Mouse (Mus musculus) hindbrain, embryonic 11.5 days (tissue): Measurements from ENCODE around the gene Rnf168. TPM values are rescaled to one million over a fixed set of nuclear protein-coding genes. Genes with fewer than 3 reads are reported as not detected.

Experiments used
- ATAC-seq: fragments of 200-750 bp; cut with Nextera tagmentation; 2 replicates; pipeline ENCODE4 v1.8.0; 2017; ENCODE audit warnings: mild to moderate bottlenecking, moderate TSS enrichment, moderate library complexity; ENCODE audit not compliant: low FRiP score
- DNase-seq: peaks from one replicate; pipeline ENCODE4 v3.0.0-alpha.2; 2015; ENCODE audit warnings: low spot score
- H3K27ac ChIP-seq: fragments of 300-500 bp; sonication (generic); 2 replicates; pipeline ENCODE4 v1.5.1; 2014; ENCODE audit warnings: mild to moderate bottlenecking, low read depth, low read length
- H3K27me3 ChIP-seq: fragments of 300-500 bp; sonication (generic); 2 replicates; pipeline ENCODE4 v1.6.1; 2014; ENCODE audit warnings: mild to moderate bottlenecking, low read length, moderate library complexity, mixed read lengths; ENCODE audit not compliant: control insufficient read depth, insufficient read depth
- H3K36me3 ChIP-seq: fragments of 300-500 bp; sonication (generic); 2 replicates; pipeline ENCODE4 v1.6.1; 2014; ENCODE audit warnings: mild to moderate bottlenecking, low read length, moderate library complexity, mixed read lengths; ENCODE audit not compliant: control insufficient read depth, insufficient read depth
- H3K4me1 ChIP-seq: fragments of 300-500 bp; sonication (generic); replicated peaks from 2 replicates; pipeline ENCODE4 v1.6.1; 2014; ENCODE audit warnings: low read length, mixed read lengths; ENCODE audit not compliant: control insufficient read depth, insufficient read depth
- H3K4me2 ChIP-seq: fragments of 300-500 bp; sonication (generic); replicated peaks from 2 replicates; pipeline ENCODE4 v1.6.1; 2014; ENCODE audit warnings: mild to moderate bottlenecking, low read depth, low read length
- H3K4me3 ChIP-seq: fragments of 300-500 bp; sonication (generic); 2 replicates; pipeline ENCODE4 v1.5.1; 2014; ENCODE audit warnings: low read depth, low read length
- H3K9ac ChIP-seq: fragments of 300-500 bp; sonication (generic); 2 replicates; pipeline ENCODE4 v1.6.1; 2014; ENCODE audit warnings: low read depth, low read length
- H3K9me3 ChIP-seq: fragments of 300-500 bp; sonication (generic); 2 replicates; pipeline ENCODE4 v1.6.1; 2016; ENCODE audit warnings: low read length; ENCODE audit not compliant: control insufficient read depth
- WGBS: fragments of 180-500 bp; shearing (Covaris S2); extraction: QIAGEN DNeasy Blood & Tissue Kit; methylation state at CpG from one replicate; pipeline ENCODE4 v1.1.7; 2014; 5-methylcytosine and 5-hydroxymethylcytosine counted together
- polyA plus RNA-seq: library from polyadenylated mRNA; unstranded; fragments of >200 nt; fragmentation: Nextera tagmentation; extraction: Ambion mirVana; gene quantifications from 2 replicates; pipeline ENCODE4 v1.2.1, GENCODE M21; 2014

The Rnf168 gene
- polyA plus RNA-seq, 1 experiment from 2014 or later: 31.1 TPM

DNA sequence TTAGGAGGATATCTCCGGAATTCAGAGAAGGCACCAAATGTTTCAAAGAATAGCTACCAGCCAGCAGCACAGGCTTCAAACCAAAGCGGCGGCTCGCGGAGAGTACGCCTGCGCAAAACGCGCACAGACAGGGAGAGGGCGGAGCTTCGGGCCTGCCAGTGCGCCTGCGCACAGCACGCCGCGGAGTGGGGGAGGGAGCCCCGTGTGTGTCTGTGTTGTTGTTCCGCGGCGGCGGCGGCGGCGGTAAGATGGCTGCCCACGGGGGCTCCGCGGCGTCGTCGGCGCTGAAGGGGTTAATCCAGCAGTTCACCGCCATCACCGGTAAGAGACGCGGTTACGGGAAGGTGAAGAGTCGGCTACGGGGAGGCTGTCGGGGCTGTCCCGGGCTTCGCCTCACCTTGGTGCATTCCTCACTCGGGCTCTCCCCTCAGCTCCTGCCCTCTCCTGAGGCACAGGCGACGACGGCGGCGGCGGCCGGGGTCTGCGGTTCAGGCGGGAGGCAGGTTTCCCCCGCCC lies 54.8 kb downstream of the Rnf168 start, which contains the start of gene Ubxn7:
Gene Ubxn7, plus strand, starts transcription at position 218 of the 516 bp plus-strand sequence.
- peak within 1 kb of the TSS; percentile 48 for H3K4me2 ChIP-seq
- H3K27me3 ChIP-seq: no peaks in the 10 kb centered on the region
- WGBS: 1% methylated on average over 39 of the region's 52 CpGs
- peak; percentile 95 for ATAC-seq
- peak; percentile 98 for DNase-seq
- no peaks in the 10 kb centered on the region for H3K36me3 ChIP-seq
- peak within 1 kb of the TSS; percentile 93 for H3K27ac ChIP-seq
- H3K9ac ChIP-seq: peak within 1 kb of the TSS; percentile 98
- peak within 1 kb of the TSS; percentile 95 for H3K4me3 ChIP-seq
- no peaks in the 10 kb centered on the region for H3K9me3 ChIP-seq
- H3K4me1 ChIP-seq: no peaks in the 10 kb centered on the region

DNA sequence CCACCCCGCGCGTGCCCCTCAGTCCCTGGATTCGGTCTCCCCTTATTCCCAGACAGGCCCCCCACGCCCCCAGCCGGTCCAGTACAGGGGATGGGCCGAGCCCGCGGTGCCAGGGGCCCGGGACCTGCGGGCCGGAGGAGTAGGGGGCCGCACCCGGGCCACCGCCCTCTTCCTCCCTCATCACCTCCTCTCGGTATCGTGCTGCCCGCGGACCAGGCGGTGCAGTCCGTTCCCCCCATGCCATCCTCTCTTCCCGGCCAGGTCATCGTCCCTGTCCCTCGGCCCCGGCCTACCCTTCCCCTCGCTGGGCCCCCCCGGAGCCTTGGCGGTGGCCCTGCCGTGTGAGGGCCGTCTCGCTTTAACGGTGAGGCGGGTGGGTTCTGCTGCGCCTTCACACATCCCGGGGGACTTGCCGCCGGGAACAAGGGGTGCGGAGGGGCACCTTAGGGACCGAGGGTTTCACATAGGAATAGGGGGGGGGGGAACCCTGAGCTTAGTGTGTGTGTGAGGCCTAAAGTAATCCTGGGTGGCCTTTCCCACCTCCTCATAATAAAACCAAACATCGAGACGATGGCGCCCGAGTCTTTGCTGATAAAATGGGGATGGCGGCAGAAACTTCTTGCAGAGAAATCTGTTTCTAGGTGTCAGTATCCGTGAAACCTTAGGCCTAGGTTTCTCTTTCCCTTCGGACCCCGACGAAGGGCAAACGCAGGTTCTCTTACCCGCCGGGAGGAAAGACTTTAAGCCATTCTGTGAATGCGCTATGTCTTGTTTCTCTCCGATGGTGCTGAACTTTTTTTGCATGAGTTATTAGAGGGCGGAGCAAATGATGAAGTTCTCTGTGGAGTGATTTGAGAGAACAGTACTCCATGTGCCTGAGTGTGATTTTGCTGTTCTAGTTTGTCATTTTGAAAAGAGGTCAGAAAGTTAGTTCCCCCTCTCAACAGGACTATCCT lies 55.6 kb downstream of the Rnf168 start:
- Histone ChIP-seq H3K36me3 (no peaks in the 10 kb centered on the region), H3K4me1 (no peaks in the 10 kb centered on the region), H3K4me3 (peak overlapping the region; percentile 95), H3K27me3 (no peaks in the 10 kb centered on the region), H3K27ac (peak overlapping the region; percentile 93), H3K9me3 (no peaks in the 10 kb centered on the region), H3K4me2 (peak overlapping the region; percentile 48), H3K9ac (peak overlapping the region; percentile 98)
- DNase-seq (peak; percentile 70), ATAC-seq (peak; percentile 87)
- under 1% methylated on average over 46 of the region's 54 CpGs for WGBS

DNA sequence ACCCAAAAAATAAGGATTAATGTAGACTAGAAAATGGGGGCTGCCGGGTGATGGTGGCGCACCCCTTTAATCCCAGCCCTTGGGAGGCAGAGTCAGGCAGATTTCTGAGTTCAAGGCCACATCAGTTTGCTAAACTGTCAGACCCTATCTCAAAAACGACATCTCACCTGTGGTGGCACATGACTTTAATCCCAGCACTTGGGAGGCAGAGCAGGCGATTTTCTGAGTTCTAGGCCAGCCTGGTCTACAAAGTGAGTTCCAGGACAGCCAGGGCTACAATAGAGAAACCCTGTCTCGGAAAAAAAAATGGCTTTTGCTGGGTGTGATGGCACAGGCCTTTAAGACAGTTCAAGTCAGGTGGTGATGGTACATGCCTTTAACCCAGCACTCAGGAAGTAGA lies 57.9 kb downstream of the Rnf168 start:
- no peaks in the 10 kb centered on the region for H3K36me3 ChIP-seq
- H3K4me2 ChIP-seq: no peak overlapping the region
- H3K4me3 ChIP-seq: no peak overlapping the region
- H3K9me3 ChIP-seq: no peaks in the 10 kb centered on the region
- ATAC-seq (no peak), DNase-seq (no peak)
- H3K27ac ChIP-seq: no peak overlapping the region
- H3K4me1 ChIP-seq: no peaks in the 10 kb centered on the region
- no peak overlapping the region for H3K9ac ChIP-seq
- WGBS: 94% methylated on average over 5 of the region's 5 CpGs
- no peaks in the 10 kb centered on the region for H3K27me3 ChIP-seq

DNA sequence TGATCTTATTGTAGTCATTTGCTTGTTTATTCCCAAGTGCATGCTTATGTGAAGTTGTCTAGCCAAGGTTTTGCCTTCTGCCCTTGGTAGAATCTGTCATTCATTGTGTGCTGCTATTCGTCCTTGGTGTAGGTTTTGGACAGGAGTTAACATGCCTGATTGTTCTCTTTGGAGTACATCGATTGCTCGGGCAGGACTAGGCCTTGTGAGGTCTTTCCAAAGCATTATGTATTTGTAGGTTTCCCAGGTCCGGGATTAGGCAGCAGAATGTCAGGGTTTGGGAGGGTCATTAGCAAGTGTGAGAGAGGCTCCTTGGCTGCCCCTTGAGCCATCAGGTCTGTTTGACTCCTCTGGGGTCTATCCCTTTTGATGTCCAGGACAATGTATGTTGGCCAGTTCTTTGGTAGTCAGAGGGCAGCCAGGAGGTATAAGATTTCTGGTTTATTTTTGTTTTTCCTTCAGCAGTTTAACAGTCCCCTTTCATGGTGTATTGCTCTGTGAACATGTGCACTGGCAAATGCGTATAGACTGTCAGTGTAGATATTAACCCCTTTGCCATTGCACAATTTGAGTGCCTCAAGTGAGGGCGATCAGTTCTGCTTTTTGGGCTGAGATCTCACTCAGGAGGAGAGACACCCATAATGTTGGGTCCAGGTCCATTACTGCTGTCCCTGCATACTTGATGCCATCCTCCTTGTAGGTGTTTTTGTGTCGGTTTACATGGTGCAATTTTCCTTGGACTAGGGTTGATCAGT lies 58.9 kb downstream of the Rnf168 start:
- no peak for DNase-seq
- Histone ChIP-seq H3K9ac (no peak overlapping the region), H3K27me3 (no peaks in the 10 kb centered on the region), H3K4me1 (no peaks in the 10 kb centered on the region), H3K4me2 (no peak overlapping the region), H3K36me3 (no peaks in the 10 kb centered on the region), H3K4me3 (no peak overlapping the region), H3K9me3 (no peaks in the 10 kb centered on the region), H3K27ac (no peak overlapping the region)
- no peak for ATAC-seq
- 86% methylated on average over 7 of the region's 7 CpGs for WGBS

DNA sequence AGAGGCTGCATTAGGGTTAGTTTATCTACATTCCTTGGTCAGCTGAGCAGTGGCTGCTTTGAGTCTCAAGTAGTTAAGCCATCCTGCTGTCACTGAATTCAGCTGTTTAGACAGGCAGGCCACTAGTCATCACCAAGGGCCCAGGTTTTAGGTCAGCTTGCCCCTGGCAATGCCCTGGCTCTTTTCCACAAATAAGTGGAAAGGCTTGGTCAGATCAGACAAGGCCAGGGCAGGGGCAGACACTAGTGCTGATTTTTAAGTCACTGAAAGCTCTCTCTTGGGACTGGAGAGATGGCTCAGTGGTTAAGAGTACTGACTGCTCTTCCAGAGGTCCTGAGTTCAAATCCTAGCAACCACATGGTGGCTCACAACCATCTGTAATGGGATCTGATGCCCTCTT lies 59.7 kb downstream of the Rnf168 start:
- Histone ChIP-seq H3K4me2 (no peak overlapping the region), H3K9me3 (no peaks in the 10 kb centered on the region), H3K27ac (no peak overlapping the region), H3K36me3 (no peaks in the 10 kb centered on the region), H3K4me1 (no peaks in the 10 kb centered on the region), H3K4me3 (no peak overlapping the region), H3K9ac (no peak overlapping the region), H3K27me3 (no peaks in the 10 kb centered on the region)
- DNase-seq: no peak
- ATAC-seq: no peak

DNA sequence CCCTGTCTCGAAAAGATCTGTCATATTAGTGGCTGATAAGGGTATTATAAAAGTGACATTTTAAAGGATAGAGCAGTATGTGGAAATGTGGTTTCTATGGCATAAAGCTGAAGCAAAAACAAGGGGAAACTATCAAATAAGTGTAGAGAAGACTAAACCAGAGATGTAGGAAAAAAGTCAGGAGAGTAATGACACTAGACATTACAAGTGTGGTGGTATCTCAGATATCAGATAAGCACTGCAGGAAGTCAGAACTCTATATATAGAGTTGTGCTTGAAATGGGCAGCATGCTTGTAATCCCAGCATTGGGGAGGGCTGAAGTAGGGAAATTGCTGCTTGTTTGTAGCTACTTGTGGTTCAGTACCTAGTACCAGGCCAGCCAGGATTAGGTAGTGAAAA lies 63.2 kb downstream of the Rnf168 start:
- H3K4me2 ChIP-seq: no peak overlapping the region
- H3K36me3 ChIP-seq: no peaks in the 10 kb centered on the region
- ATAC-seq (no peak), DNase-seq (no peak)
- 96% methylated on average over 1 of the region's 1 CpGs for WGBS
- H3K27me3 ChIP-seq: no peaks in the 10 kb centered on the region
- H3K9ac ChIP-seq: no peak overlapping the region
- H3K4me3 ChIP-seq: no peak overlapping the region
- H3K9me3 ChIP-seq: no peaks in the 10 kb centered on the region
- H3K27ac ChIP-seq: no peak overlapping the region
- H3K4me1 ChIP-seq: no peaks in the 10 kb centered on the region

DNA sequence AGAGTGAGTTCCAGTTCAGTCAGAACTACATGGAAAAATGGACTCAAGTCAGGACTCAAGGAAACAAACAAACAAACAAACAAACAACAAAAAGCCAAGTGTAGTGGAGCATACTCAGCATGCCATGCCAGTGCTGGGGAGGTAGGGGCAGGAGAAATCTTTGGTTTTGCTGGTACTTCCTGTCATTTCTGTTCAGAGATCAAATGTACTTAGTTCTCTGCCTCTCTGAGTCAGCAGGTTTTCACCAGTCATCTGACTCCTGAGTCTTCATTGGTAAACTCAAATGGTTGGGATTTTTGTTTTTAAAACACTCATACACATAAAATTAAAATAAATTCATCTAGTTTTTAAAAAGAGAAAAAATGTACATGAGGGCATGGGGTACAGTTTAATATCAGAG lies 68.3 kb downstream of the Rnf168 start:
- H3K27ac ChIP-seq: no peak overlapping the region
- no peak overlapping the region for H3K4me3 ChIP-seq
- no peaks in the 10 kb centered on the region for H3K4me1 ChIP-seq
- ATAC-seq (no peak), DNase-seq (no peak)
- no peak overlapping the region for H3K9ac ChIP-seq
- H3K36me3 ChIP-seq: no peaks in the 10 kb centered on the region
- H3K4me2 ChIP-seq: no peak overlapping the region
- H3K27me3 ChIP-seq: no peaks in the 10 kb centered on the region
- H3K9me3 ChIP-seq: no peaks in the 10 kb centered on the region

DNA sequence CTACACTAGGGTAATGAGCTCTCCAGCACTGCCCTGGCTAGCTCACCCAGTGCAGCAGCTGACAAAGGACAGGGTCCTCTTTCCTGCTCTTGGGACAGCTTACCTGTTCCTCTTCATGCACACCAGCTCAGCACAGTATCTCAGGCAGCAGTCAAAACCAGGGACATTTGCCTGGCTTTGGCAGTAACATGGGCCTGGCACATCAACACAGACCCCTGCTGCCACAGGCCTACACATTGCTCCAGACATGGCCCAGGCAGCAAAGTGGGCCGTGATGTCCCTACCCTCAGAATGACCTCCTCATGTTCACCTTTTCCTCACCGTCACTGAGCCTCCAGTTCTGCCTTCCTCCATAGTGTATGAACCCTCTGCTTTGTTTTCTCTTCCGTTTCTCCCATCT lies 73.5 kb downstream of the Rnf168 start:
- no peak overlapping the region for H3K4me3 ChIP-seq
- no peaks in the 10 kb centered on the region for H3K27me3 ChIP-seq
- ATAC-seq (no peak), DNase-seq (no peak)
- WGBS: 94% methylated on average over 3 of the region's 3 CpGs
- no peaks in the 10 kb centered on the region for H3K4me1 ChIP-seq
- no peak overlapping the region for H3K9ac ChIP-seq
- H3K27ac ChIP-seq: no peak overlapping the region
- no peak overlapping the region for H3K4me2 ChIP-seq
- H3K36me3 ChIP-seq: no peaks in the 10 kb centered on the region; the same call in 1 of the 2 replicates
- no peaks in the 10 kb centered on the region for H3K9me3 ChIP-seq
